Mouse (Mus musculus): ENCODE data around the gene Hand2. TPM values are rescaled to one million over a fixed set of nuclear protein-coding genes. Genes with fewer than 3 reads are reported as not detected.

Hand2 gene
- polyA plus RNA-seq, 1 experiment from 2014 or later: not detected

DNA sequence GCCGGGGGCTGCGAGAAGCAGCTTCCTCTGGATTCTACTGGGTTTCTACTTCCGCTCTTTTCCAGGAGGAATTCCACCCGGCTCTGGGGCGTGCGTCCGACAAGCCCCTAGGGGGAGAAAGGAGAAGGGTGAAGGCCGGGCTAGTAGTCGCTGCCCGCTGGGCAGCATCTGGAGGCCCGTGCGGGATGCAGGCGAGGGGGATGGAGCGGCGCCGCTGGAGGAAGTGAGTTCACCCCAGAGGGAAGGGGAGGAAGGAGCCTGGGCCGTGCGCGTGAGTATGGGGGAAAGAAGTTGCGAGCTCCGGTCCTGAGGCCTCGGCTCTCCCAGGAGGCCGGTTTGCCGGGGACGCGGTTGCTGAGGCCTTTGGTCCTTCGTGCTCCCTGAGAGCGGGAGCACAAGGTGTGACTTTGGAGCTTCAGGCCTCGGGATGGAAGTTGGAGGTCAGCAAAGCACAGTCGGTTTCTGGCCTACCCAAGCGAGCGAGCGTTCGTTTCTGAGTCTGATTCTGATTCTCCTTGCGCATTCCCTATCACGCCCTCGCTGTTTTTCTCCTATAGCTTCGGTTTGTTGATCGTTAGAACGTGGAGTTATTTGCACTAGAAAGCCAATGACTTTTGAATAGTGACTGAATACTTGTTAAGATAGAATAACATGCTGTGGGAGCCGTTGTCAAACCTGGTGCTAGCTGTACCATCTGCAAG, 20.2 kb downstream of the Hand2 start:
- Histone ChIP-seq H3K9ac (no peak overlapping the region), H3K9me3 (ENCODE audit: control insufficient read depth, low read length) (no peaks in the 10 kb centered on the region), H3K4me3 (replicated peaks; ENCODE audit: low read length) (peak overlapping the region; percentile 1; the same call in 1 of the 2 replicates), H3K36me3 (replicated peaks; ENCODE audit: control insufficient read depth, insufficient read depth) (no peaks in the 10 kb centered on the region), H3K4me2 (replicated peaks) (no peak overlapping the region), H3K27me3 (ENCODE audit: control insufficient read depth, insufficient read depth, low read length) (peaks cover 100% of the 10 kb centered on the region), H3K27ac (no peak overlapping the region), H3K4me1 (replicated peaks; ENCODE audit: control insufficient read depth, insufficient read depth, low read length) (0 out of 2 replicates have a peak, but pooled peaks cover 4% of the 10 kb centered on the region)
- no peak for DNase-seq (ENCODE audit: low spot score)
- WGBS: under 1% methylated on average over 41 of the region's 41 CpGs
- no peak for ATAC-seq (ENCODE audit: low FRiP score)

DNA sequence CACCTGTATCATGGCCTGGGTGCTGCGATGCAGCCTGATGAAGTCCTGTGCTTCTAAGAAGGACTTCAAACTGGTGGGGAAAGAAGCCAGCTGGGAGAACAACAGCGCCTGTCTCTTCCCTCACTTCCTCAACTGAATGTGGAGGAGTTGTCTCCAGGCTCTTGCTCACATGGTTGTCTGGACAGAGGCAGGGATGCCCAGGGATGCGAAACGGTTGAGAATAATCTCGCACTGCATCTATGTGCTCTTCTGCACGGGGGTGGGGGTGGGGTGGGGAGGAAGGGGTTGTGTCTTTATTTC, 20.7 kb downstream of the Hand2 start:
- H3K4me1 ChIP-seq (replicated peaks; ENCODE audit: control insufficient read depth, insufficient read depth, low read length): 0 out of 2 replicates have a peak, but pooled peaks cover 4% of the 10 kb centered on the region
- no peak overlapping the region for H3K4me3 ChIP-seq (replicated peaks; ENCODE audit: low read length)
- WGBS: 1% methylated on average over 6 of the region's 6 CpGs
- H3K4me2 ChIP-seq (replicated peaks): no peak overlapping the region
- no peaks in the 10 kb centered on the region for H3K9me3 ChIP-seq (ENCODE audit: control insufficient read depth, low read length)
- H3K9ac ChIP-seq: no peak overlapping the region
- ATAC-seq (ENCODE audit: low FRiP score) (peak; percentile 27; the same call in 1 of the 2 replicates), DNase-seq (ENCODE audit: low spot score) (no peak)
- H3K27me3 ChIP-seq (ENCODE audit: control insufficient read depth, insufficient read depth, low read length): peaks cover 100% of the 10 kb centered on the region
- no peaks in the 10 kb centered on the region for H3K36me3 ChIP-seq (replicated peaks; ENCODE audit: control insufficient read depth, insufficient read depth)
- no peak overlapping the region for H3K27ac ChIP-seq

DNA sequence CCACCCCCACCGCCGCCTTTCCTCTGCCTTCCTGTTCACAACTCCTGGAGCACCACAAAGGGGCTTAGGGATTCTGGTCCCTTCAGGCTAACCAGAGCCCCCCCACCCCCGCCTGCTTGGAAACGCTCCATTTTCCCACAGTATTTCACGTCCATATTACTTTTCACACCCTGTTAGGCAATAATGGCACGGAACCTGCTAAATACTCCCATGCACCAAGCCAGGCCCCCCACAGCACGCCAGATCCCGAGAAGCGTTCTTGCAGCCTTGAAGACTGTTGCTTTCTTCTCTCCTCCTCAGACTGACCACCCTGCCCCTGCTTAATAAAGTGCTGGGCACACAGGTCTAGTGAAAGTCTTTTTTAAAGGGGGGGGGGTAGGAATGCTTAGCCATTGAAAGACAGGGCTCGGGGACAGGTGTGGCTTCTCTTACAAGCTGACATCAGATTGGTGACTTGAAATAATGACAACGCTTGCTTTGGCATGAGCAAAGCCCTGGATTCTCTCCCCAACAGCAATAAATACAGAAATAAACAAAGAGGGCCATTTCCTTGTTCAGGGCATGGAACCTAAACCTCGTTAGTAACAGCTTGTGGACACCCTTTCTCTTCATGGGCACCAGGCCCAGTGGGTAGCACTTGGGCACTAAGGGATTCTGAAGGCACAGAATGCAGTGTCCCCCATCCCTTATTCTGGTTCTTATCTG, 21.8 kb downstream of the Hand2 start:
- peaks cover 100% of the 10 kb centered on the region for H3K27me3 ChIP-seq (ENCODE audit: control insufficient read depth, insufficient read depth, low read length)
- DNase-seq (ENCODE audit: low spot score) (no peak), ATAC-seq (ENCODE audit: low FRiP score) (no peak)
- no peak overlapping the region for H3K4me2 ChIP-seq (replicated peaks)
- no peaks in the 10 kb centered on the region for H3K36me3 ChIP-seq (replicated peaks; ENCODE audit: control insufficient read depth, insufficient read depth)
- H3K4me3 ChIP-seq (replicated peaks; ENCODE audit: low read length): no peak overlapping the region
- H3K9ac ChIP-seq: no peak overlapping the region
- 0 out of 2 replicates have a peak, but pooled peaks cover 4% of the 10 kb centered on the region for H3K4me1 ChIP-seq (replicated peaks; ENCODE audit: control insufficient read depth, insufficient read depth, low read length)
- H3K27ac ChIP-seq: no peak overlapping the region
- WGBS: 2% methylated on average over 12 of the region's 12 CpGs
- H3K9me3 ChIP-seq (ENCODE audit: control insufficient read depth, low read length): no peaks in the 10 kb centered on the region

DNA sequence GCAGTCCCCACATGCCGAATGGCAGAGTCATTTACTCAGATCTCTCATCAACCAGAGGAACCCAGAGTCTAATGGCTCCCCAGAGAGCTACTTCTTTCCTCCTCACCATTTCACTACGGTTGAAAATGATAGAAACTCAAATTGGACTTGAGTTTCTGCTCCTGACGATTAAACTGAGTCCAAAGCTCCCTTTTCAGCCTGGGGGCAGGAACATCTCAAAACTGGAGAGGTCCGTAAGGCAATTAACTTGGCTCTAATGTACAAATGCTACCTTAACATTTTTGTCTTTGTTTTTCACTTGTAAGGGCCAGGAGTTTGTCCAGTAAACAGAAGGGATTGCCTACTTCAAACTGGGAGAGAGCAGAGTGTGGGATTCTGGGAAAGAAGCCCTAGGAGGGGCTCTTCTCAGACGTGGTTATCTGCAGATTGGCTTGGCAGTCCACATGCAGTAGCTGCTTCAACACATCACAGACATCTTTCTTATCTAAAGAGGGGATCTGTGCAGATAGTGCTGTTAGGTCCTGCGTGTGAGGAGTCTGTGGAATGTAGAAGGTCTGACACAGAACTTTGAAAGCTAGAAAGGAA, 23.0 kb downstream of the Hand2 start:
- DNase-seq (ENCODE audit: low spot score) (no peak), ATAC-seq (ENCODE audit: low FRiP score) (no peak)
- no peaks in the 10 kb centered on the region for H3K36me3 ChIP-seq (replicated peaks; ENCODE audit: control insufficient read depth, insufficient read depth)
- H3K4me2 ChIP-seq (replicated peaks): no peak overlapping the region
- H3K27me3 ChIP-seq (ENCODE audit: control insufficient read depth, insufficient read depth, low read length): peaks cover 100% of the 10 kb centered on the region
- 4% methylated on average over 6 of the region's 6 CpGs for WGBS
- 0 out of 2 replicates have a peak, but pooled peaks cover 4% of the 10 kb centered on the region for H3K4me1 ChIP-seq (replicated peaks; ENCODE audit: control insufficient read depth, insufficient read depth, low read length)
- no peak overlapping the region for H3K9ac ChIP-seq
- H3K27ac ChIP-seq: no peak overlapping the region
- no peak overlapping the region for H3K4me3 ChIP-seq (replicated peaks; ENCODE audit: low read length)
- H3K9me3 ChIP-seq (ENCODE audit: control insufficient read depth, low read length): no peaks in the 10 kb centered on the region

DNA sequence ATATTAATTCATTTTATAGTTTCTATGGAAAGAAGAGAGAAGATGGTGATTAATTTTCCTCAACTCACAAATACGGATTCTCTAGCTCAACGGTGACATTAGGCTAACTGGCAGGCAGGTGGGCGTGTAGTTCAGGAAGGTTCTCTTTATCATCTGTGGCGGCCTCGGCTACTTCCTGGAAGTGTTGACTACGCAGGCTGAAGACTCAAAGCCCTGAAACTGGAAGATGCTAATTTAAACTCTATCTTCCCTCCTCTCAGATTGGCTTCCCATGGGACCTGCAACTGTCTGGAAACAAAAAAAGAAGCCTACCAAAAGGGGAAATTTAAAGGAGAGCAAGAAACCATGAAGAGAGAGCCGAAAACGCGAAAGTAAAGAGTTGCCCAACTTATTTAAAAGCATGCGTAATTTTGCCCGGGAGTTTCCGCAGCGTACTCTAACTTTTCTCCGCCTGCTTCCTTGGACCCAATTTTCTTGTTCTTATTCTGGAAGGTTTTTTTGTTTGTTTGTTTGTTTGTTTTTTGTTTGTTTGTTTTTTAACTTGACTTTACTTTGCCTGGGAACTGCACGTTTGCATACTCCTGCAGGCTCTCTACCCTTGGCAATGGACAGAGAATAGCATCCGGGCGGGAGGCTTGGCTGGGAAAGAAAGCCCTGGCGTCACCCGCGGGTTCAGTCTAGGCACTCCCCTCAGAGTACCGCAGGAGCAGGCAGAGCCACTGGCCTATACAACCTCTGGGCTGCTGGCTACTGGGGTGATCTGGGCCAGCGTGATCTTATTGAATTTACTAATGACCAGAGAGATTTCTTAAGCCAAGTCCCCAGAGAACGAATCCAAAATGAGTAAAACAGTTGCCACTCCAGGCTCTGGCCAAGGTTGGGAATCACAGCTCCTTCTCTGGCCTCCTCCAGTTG, 24.4 kb downstream of the Hand2 start:
- WGBS: 2% methylated on average over 23 of the region's 23 CpGs
- H3K4me3 ChIP-seq (replicated peaks; ENCODE audit: low read length): no peak overlapping the region
- H3K9ac ChIP-seq: no peak overlapping the region
- H3K36me3 ChIP-seq (replicated peaks; ENCODE audit: control insufficient read depth, insufficient read depth): no peaks in the 10 kb centered on the region
- H3K27me3 ChIP-seq (ENCODE audit: control insufficient read depth, insufficient read depth, low read length): peaks cover 100% of the 10 kb centered on the region
- 0 out of 2 replicates have a peak, but pooled peaks cover 4% of the 10 kb centered on the region for H3K4me1 ChIP-seq (replicated peaks; ENCODE audit: control insufficient read depth, insufficient read depth, low read length)
- no peaks in the 10 kb centered on the region for H3K9me3 ChIP-seq (ENCODE audit: control insufficient read depth, low read length)
- no peak overlapping the region for H3K4me2 ChIP-seq (replicated peaks)
- no peak overlapping the region for H3K27ac ChIP-seq
- ATAC-seq (ENCODE audit: low FRiP score) (no peak), DNase-seq (ENCODE audit: low spot score) (no peak)

DNA sequence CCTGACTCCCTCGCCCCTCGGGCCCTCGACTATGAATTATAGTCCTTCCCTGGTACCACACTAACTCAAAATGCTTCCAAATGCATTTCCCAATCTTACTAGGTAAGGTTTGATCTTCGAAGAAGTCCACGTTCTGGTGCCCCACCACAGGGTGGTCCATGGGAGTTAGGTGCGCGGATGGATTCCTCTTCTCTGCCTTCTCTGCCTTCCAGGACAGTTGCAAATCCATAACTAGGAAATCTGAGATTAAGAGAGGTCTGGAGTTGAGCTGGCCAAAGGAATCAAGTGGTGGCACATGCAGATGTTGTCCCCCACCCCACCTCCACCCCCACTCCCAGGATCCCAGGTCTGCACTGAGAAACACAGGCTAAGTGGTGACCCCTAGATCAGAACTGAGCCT, 25.6 kb downstream of the Hand2 start:
- DNase-seq (ENCODE audit: low spot score) (no peak), ATAC-seq (ENCODE audit: low FRiP score) (no peak)
- Histone ChIP-seq H3K9me3 (ENCODE audit: control insufficient read depth, low read length) (no peaks in the 10 kb centered on the region), H3K27ac (no peak overlapping the region), H3K4me3 (replicated peaks; ENCODE audit: low read length) (no peak overlapping the region), H3K27me3 (ENCODE audit: control insufficient read depth, insufficient read depth, low read length) (peaks cover 100% of the 10 kb centered on the region), H3K4me1 (replicated peaks; ENCODE audit: control insufficient read depth, insufficient read depth, low read length) (no peaks in the 10 kb centered on the region), H3K4me2 (replicated peaks) (no peak overlapping the region), H3K9ac (no peak overlapping the region), H3K36me3 (replicated peaks; ENCODE audit: control insufficient read depth, insufficient read depth) (no peaks in the 10 kb centered on the region)
- 7% methylated on average over 7 of the region's 7 CpGs for WGBS

DNA sequence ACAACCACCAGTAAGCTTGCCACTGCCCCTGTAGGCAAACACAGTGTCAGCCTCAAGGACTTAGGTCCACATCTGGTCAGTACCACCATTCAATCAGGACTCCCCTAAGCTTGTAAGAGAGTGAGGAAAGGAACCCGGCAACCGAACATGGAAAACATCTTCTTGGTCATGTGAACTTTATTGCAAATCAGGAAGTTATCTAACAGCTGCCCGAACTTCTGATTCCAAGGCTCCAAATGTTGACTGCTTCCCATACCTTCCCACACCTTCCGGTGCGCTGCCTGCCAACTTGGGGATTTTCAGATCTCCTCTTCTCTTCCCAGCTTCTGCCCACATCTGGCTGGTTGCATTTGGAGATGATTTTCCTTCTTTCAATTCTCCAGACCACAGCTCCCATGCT, 26.4 kb downstream of the Hand2 start:
- no peak for ATAC-seq (ENCODE audit: low FRiP score)
- Histone ChIP-seq H3K9me3 (ENCODE audit: control insufficient read depth, low read length) (no peaks in the 10 kb centered on the region), H3K4me1 (replicated peaks; ENCODE audit: control insufficient read depth, insufficient read depth, low read length) (no peaks in the 10 kb centered on the region), H3K4me3 (replicated peaks; ENCODE audit: low read length) (no peak overlapping the region), H3K4me2 (replicated peaks) (no peak overlapping the region), H3K36me3 (replicated peaks; ENCODE audit: control insufficient read depth, insufficient read depth) (no peaks in the 10 kb centered on the region), H3K27me3 (ENCODE audit: control insufficient read depth, insufficient read depth, low read length) (peaks cover 100% of the 10 kb centered on the region), H3K9ac (no peak overlapping the region), H3K27ac (no peak overlapping the region)
- no peak for DNase-seq (ENCODE audit: low spot score)
- 12% methylated on average over 5 of the region's 5 CpGs for WGBS

DNA sequence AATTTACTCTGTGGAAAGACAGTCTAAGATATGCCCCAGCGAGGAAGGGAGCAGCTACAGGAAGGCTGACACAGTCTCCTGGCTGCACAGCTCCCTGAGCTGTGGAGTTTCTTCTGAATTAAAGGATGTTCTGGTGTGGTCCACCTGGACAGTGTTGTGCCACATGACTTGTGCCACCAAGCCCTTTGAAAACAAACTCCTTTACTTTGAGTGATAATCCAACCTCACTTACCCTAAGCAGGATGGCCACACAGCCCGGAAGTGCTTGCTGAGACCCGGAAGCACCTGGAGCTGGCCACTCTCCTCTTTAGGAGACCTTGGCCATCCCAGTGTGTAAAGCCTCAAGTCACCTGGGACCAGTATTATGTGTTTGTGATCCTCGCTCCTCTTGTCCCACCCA, 27.5 kb downstream of the Hand2 start:
- ATAC-seq (ENCODE audit: low FRiP score) (no peak), DNase-seq (ENCODE audit: low spot score) (no peak)
- Histone ChIP-seq H3K36me3 (replicated peaks; ENCODE audit: control insufficient read depth, insufficient read depth) (no peaks in the 10 kb centered on the region), H3K9me3 (ENCODE audit: control insufficient read depth, low read length) (no peaks in the 10 kb centered on the region), H3K4me1 (replicated peaks; ENCODE audit: control insufficient read depth, insufficient read depth, low read length) (no peaks in the 10 kb centered on the region; the same call in 1 of the 2 replicates), H3K4me2 (replicated peaks) (no peak overlapping the region), H3K4me3 (replicated peaks; ENCODE audit: low read length) (no peak overlapping the region), H3K27ac (no peak overlapping the region), H3K27me3 (ENCODE audit: control insufficient read depth, insufficient read depth, low read length) (peaks cover 100% of the 10 kb centered on the region), H3K9ac (no peak overlapping the region)
- 10% methylated on average over 4 of the region's 4 CpGs for WGBS

Measured in hindbrain, embryonic 14.5 days (tissue).